Mouse (Mus musculus) olfactory bulb, adult 2 months (tissue): ENCODE results near the gene Med12. TPM values are rescaled to one million over a fixed set of nuclear protein-coding genes. Genes with fewer than 3 reads are reported as not detected.
"Not testable (repeated sequence)": the region's sequence is repeated elsewhere in the genome, so short reads cannot be mapped to it uniquely, and the experiment has no call there.

Experiments used
- H3K27ac ChIP-seq: fragments of 200-500 bp; 2 replicates; pipeline ENCODE4 v1.5.1; 2012; ENCODE audit warnings: low read depth, low read length; ENCODE audit not compliant: insufficient read depth
- H3K4me1 ChIP-seq: fragments of 200-500 bp; 2 replicates; pipeline ENCODE4 v1.6.1; 2012; ENCODE audit warnings: low read length; ENCODE audit not compliant: control insufficient read depth, insufficient read depth
- H3K4me3 ChIP-seq: fragments of 200-500 bp; 2 replicates; pipeline ENCODE4 v1.5.1; 2012; ENCODE audit warnings: mild to moderate bottlenecking, low read depth, low read length, moderate library complexity; ENCODE audit not compliant: insufficient read depth
- CTCF ChIP-seq: fragments of 200-500 bp; IDR thresholded peaks from 2 replicates; pipeline ENCODE4 v1.5.1; 2012; ENCODE audit warnings: low read depth, mild to moderate bottlenecking, low read length, moderate library complexity; ENCODE audit not compliant: insufficient read depth
- POLR2A ChIP-seq: fragments of 200-500 bp; IDR thresholded peaks from 2 replicates; pipeline ENCODE4 v1.6.1; 2012; ENCODE audit warnings: mild to moderate bottlenecking, low read depth, low read length, moderate library complexity; ENCODE audit not compliant: insufficient read depth
- WGBS: fragments of 180-500 bp; shearing (Covaris S2); methylation state at CpG from one replicate; pipeline ENCODE4 v1.1.7; 2018; 5-methylcytosine and 5-hydroxymethylcytosine counted together
- polyA plus RNA-seq: library from polyadenylated mRNA; stranded (reverse); fragments of >200 nt; gene quantifications from 2 replicates; pipeline ENCODE4 v1.2.4, GENCODE M21; 2012; ENCODE audit warnings: low replicate concordance; ENCODE audit not compliant: missing spikeins, insufficient read depth, insufficient read length

Gene Med12
- polyA plus RNA-seq, 1 experiment = not detected

- no peak overlapping the region for H3K27ac ChIP-seq
- H3K4me3 ChIP-seq = no peak overlapping the region
- H3K4me1 ChIP-seq = peaks cover 20% of the 10 kb centered on the region
- TF ChIP-seq POLR2A (no peak), CTCF (no peak)
- 80% methylated on average over 12 of the region's 12 CpGs for WGBS
These were observed 45.9 kb downstream of the Med12 start for GRCm38 (mm10) chrX:101319775-101320174.

DNA sequence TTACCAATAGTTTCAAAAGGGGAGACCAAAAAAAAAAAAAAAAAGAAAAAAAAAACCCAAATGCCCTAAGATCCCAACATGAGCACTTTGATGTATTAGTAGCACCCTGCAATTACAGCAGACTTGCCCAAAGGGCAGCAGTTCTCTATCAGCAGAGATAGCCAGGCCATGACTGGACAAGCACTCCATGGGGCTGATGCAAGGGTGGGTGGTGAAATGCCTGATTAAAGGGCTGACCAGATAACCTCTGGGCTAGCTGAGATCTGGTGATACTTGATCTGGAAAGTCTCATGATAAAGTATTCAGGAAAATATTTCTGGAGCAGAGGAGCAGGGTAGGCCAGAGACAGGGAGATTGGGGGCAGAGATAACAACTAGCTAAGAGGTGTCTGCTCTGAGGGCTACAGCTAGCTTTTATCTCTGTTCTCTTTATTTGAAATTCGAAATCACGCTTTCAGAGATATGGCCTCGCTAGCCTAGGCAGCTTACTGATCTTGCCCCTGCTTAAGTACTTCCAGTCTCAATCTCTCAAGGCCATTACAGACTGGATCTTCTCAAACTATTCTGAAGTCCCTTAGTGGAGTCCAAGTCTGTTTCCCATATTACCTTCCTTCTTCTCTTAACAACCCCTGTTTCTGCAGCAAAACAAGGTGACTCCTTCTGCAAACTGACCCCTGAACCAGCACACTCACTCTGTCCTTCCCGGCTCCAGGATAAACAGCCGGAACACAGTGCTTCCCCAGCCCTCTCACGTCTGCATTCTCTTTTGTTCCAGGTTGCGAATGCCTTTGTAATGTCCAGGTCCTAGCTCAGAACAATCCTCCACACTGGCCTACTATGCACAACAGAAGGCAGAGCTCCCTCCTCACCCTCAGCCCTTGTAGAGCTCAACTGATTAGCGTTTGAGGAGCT is 52.4 kb downstream of the Med12 start:
- 67% methylated on average over 8 of the region's 8 CpGs for WGBS
- no peak overlapping the region for H3K4me3 ChIP-seq
- no peak overlapping the region for H3K27ac ChIP-seq
- TF ChIP-seq POLR2A = no peak
- peaks cover 7% of the 10 kb centered on the region for H3K4me1 ChIP-seq

- TF ChIP-seq CTCF (no peak), POLR2A (no peak)
- Histone ChIP-seq H3K27ac (peak overlapping the region; percentile 93), H3K4me3 (no peak overlapping the region), H3K4me1 (0 out of 2 replicates have a peak, but pooled peaks cover 3% of the 10 kb centered on the region)
- 16% methylated on average over 9 of the region's 10 CpGs for WGBS
These were observed 55.7 kb downstream of the Med12 start for GRCm38 (mm10) chrX:101329372-101330028.

DNA sequence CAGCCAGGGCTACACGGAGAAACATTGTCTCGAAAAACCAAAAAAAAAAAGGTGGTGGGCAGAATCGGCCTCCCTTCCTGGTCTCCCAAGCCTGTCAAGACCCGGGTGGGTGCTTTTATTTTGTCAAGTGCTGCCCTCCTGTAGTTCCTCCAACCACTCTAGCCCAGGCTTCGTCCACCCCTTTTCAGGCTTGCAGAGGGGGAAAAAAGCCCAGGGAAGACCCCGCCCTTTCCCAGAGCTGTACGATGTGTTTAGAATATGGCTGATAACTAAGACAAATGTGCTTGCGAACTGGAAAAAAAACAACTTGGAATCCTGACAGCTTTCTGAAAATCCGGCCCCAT is 58.2 kb downstream of the Med12 start:
- H3K27ac ChIP-seq = peak overlapping the region; percentile 96
- H3K4me3 ChIP-seq = peak overlapping the region; percentile 36
- 32% methylated on average over 9 of the region's 9 CpGs for WGBS
- H3K4me1 ChIP-seq = 0 out of 2 replicates have a peak, but pooled peaks cover 3% of the 10 kb centered on the region
- TF ChIP-seq POLR2A = no peak
- TF ChIP-seq CTCF = no peak

DNA sequence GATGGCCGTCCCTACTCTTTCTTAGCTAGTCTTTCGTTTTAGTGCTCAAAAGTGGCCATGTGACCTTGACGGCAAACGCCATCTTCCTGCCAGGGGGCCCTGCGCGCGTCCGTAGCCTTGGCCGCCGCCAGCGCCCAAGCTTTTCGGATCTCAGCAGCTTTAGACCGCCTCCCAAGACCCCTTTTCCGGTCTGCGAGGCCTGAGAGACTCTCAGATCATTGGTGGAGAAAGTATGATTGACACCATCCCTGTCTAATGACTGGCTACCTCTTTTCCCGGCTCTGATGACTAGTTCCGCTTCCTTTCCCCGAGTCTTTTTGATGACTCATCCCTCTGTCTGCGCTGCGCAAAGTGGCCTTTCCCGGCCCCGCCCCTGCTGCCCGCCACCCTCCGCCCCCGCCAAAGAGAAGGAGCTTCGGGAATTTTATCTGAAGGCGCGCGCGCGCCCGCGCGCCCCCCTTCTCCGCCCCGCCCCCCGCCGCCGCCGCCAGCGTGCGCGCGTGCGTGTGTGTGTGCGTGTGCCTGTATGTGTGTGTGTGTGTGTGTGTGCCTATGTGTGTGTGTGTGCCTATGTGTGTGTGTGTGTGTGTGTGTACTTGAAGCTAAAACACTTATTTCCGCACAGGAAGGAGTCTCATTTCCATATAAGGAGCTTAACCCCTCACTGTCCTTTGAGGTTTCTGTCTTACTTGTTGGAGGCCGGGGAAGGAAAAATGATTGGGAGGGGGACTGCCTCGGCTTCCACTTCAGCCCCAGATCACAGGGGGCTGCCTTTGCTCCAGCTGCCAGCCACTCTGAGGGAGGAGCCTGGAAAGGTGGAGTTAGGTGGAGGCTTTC is 58.8 kb downstream of the Med12 start:
- 22% methylated on average over 32 of the region's 49 CpGs for WGBS

DNA sequence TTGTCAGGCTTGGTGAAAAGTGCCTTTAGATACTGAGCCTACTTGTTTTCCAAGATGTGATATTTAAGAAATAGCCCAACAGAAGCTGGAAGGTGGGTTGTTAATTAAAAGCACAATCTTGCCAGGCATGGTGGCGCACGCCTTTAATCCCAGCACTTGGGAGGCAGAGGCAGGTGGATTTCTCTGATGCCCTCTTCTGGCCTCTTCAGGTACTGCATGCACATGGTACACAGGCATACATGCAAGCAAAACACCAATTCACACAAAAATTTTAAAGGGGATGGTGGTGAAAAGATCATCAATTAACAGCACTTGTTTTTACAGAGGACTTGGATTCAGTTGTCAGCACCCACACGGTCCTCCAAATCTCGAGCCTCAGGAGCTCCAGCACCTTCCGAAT is 60.8 kb downstream of the Med12 start:
- Histone ChIP-seq H3K4me1 (no peaks in the 10 kb centered on the region), H3K4me3 (no peak overlapping the region), H3K27ac (no peak overlapping the region)
- TF ChIP-seq CTCF = no peak; the same call in 1 of the 2 replicates
- no peak for TF ChIP-seq POLR2A
- 82% methylated on average over 5 of the region's 5 CpGs for WGBS

More for the DNA sequence above, 58.8 kb downstream of the Med12 start:
- 0 out of 2 replicates have a peak, but pooled peaks cover 3% of the 10 kb centered on the region for H3K4me1 ChIP-seq
- peak overlapping the region; percentile 96 for H3K27ac ChIP-seq
- peak; percentile 41; the same call in 1 of the 2 replicates for TF ChIP-seq POLR2A
- TF ChIP-seq CTCF = no peak
- H3K4me3 ChIP-seq = peak overlapping the region; percentile 51

DNA sequence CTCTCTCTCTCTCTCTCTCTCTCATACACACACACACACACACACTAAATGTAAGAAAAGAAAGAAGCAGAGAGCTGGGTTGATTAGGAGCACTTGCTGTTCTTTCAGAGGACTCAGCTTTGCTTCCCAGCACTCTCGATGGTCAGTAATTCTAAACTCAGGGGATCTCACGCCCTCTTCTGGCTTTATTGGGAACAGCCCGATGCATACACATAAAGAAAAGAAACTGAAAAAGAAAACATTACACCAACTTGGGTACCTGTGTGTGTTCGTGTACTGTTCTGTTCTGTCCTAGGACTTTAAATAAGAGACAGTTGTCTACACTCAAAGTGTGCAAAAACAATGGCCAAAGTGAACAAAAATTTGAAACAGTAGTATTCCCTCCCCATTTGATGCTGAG is 64.8 kb downstream of the Med12 start:
- Histone ChIP-seq H3K4me1 (no peaks in the 10 kb centered on the region), H3K4me3 (no peak overlapping the region), H3K27ac (no peak overlapping the region)
- 52% methylated on average over 4 of the region's 4 CpGs for WGBS
- no peak for TF ChIP-seq POLR2A
- TF ChIP-seq CTCF = no peak

GRCm38 (mm10) chrX:101342837-101343236 is 69.0 kb downstream of the Med12 start:
- H3K4me3 ChIP-seq, H3K4me1 ChIP-seq, H3K27ac ChIP-seq: not testable (repeated sequence)
- 57% methylated on average over 2 of the region's 2 CpGs for WGBS

DNA sequence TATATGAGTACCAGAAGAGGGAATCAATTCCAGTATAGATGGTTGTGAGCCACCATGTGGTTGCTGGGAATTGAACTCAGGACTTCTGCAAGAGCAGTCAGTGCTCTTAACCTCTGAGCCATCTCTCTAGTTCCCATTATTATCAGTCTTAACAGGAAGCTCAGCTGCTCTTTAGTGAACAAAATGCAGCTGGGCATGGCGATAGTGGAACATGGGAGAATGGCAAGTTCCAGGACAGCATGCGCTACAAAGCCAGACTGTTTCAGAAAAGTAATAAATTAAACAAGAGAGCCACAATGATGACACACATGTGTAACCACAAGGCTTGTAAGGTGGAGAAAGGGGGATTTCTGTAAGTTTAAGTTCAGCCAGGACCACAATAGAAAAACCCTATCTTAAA is 71.6 kb downstream of the Med12 start:
- TF ChIP-seq CTCF = no peak
- no peak for TF ChIP-seq POLR2A
- Histone ChIP-seq H3K27ac (no peak overlapping the region), H3K4me1 (no peaks in the 10 kb centered on the region), H3K4me3 (no peak overlapping the region)
- WGBS = 97% methylated on average over 2 of the region's 2 CpGs
